Mouse (Mus musculus): ENCODE data around the gene Islr2.

DNA sequence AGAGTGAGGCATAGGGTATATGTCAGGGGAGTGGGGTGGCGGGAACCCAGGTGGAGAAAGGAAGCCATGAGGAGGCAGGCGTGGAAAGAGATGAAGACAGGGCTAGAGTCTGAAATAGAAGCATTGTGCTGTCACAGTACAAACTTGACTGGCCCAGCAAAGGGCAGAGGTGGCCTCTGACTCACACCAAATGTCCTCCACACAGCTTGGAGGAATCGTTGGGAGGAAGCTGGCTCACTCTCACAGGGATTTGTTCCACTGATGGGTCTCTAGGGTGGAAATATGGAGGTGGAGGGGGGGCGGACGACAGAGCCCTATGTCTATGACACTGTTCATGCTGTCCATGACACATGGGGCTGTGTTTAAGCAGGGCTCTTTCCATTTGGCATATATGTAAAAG is 41.0 kb downstream of the Islr2 start:
- TF ChIP-seq POLR2A (IDR thresholded peaks at IDR 0.05; ENCODE audit: low read depth, low read length) (no peak), CTCF (IDR thresholded peaks at IDR 0.05; ENCODE audit: extremely low read depth, insufficient read depth, insufficient read length, insufficient replicate concordance) (no peak)
